Mouse (Mus musculus) stomach, postnatal 0 days (tissue): Measurements from ENCODE around the gene Hes2.

Experiments
- CTCF ChIP-seq: IDR thresholded peaks from 2 replicates; pipeline ENCODE4 v1.5.1; 2016; ENCODE audit warnings: antibody characterized with exemption, low read depth, mild to moderate bottlenecking, moderate library complexity
- EP300 ChIP-seq: optimal IDR thresholded peaks from 2 replicates; pipeline ENCODE3; 2016; ENCODE audit warnings: antibody characterized with exemption

GRCm38 (mm10) chr4:152168052-152168451 is 9.4 kb downstream of the Hes2 start:
- TF ChIP-seq EP300 (no peak), CTCF (no peak)
